Mouse (Mus musculus): ENCODE measurements around the gene Stum.

DNA sequence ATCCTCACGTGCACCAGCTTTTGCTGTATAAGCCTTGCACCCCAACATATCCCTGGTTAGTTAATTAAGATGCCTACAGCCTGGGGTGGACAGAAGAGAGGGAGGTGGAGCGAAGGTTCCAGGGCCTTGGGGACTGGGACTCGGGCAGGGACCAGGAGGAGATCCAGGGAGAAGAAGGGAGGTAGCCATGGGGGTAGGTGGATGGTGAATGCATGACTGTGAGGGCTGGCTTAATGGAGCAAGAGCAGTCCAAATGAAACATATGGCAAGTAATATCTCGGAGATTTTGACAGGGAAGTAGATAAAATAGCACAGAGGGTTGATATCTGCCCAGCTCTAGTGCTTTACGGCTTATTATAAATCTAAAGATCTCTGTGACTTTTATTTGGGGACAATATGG, 21.6 kb upstream of the Stum start:
- no peak for TF ChIP-seq CTCF (IDR thresholded peaks at IDR 0.05; ENCODE audit: low read depth, low read length)
- TF ChIP-seq GATA1 (IDR thresholded peaks at IDR 0.05; ENCODE audit: borderline replicate concordance, low read length), result no peak
- TF ChIP-seq TAL1 (conservative IDR thresholded peaks at IDR 0.05; ENCODE audit: low read depth, low read length), result no peak
- TF ChIP-seq POLR2AphosphoS5 (IDR thresholded peaks at IDR 0.05; ENCODE audit: insufficient replicate concordance, low read depth, low read length), result no peak
- TF ChIP-seq GATA2 (IDR thresholded peaks at IDR 0.05; ENCODE audit: borderline replicate concordance, low read depth, low read length), result no peak
